Mouse (Mus musculus): ENCODE data around the gene Slc25a18. TPM values are rescaled to one million over a fixed set of nuclear protein-coding genes. Genes with fewer than 3 reads are reported as not detected.

Gene Slc25a18
- polyA plus RNA-seq, 1 experiment from 2014 or later, result 0.56 TPM

DNA sequence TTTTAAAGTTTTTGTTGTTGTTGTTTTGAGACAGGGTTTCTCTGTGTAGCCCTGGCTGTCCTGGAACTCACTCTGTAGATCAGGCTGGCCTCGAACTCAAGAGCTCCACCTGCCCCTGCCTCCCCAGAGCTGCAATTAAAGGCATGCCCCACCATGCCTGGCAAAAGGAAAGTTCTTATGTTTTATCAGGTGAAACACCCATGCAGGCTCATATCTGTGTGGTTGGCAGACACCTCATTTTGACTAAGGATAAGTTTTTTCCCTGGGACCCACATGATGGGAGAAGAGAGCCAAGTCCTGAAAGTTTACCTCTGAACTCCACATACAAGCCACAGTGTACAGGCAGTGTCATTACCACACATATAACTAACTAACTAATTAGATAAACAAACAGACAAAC, 56.7 kb downstream of the Slc25a18 start:
- H3K4me1 ChIP-seq, result no peaks in the 10 kb centered on the region
- no peak overlapping the region for H3K4me3 ChIP-seq
- H3K27ac ChIP-seq, result no peak overlapping the region
- WGBS, result 43% methylated on average over 1 of the region's 1 CpGs
- ATAC-seq (ENCODE audit: insufficient number of reproducible peaks, low FRiP score, low TSS enrichment, low read depth), result no peak
- no peaks in the 10 kb centered on the region for H3K27me3 ChIP-seq
- no peak overlapping the region for H3K4me2 ChIP-seq
- no peaks in the 10 kb centered on the region for H3K36me3 ChIP-seq
- no peaks in the 10 kb centered on the region for H3K9me3 ChIP-seq
- no peak overlapping the region for H3K9ac ChIP-seq

DNA sequence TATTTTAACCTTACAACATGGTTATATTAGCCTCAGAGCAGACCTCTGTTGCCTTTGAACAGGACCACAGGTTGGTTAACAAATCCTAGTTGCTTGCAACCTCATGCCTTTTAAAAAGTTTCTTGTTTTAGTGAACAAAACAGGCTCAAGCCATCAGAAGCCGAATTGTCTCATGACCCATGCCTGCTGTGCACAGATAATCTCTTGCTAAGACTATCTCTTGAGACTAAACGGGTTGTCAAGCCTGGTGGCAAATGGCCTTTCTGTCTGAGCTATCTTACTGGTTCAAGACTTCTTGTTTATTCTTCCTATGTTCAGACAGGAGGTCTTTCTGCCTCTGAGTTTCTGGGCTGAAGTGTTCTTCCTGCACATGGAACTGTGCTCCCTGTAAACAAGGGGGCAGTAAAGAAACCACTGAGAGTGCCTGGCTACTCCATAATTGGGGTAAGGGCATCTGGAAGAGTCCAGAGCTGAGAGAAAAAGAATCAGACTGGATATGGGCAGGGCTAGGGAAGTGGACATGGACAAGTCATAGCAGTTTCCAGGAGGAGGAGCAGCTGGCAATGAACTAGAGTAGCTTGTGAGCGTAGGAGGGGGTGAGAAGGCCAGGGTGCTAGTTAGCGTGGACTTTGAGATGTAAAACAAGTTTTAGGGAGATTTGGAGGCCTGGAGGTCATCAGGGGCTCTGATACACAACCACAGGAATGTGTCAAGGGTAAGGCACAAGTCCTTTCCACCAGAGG, 57.7 kb downstream of the Slc25a18 start:
- WGBS, result 65% methylated on average over 4 of the region's 4 CpGs
- Histone ChIP-seq H3K27ac (no peak overlapping the region), H3K27me3 (no peaks in the 10 kb centered on the region)

DNA sequence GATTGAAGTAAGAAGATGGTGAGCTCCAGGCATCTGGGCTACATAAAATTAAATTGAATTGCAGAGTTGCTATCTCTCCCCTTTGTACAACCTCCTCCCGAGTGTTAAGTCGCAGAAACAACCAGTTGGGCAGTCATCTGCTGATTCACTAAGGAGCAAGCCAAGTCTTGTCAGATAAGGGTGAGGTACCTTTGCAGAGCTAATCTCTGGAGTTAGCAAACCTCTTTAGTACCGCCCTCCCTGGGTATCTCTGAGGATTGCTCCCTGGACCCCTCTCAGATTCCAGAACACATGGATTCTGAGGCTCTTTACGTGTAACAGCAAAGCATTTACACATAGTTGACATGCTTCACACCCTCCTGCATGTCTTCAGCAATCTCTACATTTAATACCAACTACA, 58.7 kb downstream of the Slc25a18 start:
- Histone ChIP-seq H3K9ac (no peak overlapping the region), H3K4me2 (no peak overlapping the region), H3K27me3 (no peaks in the 10 kb centered on the region), H3K4me1 (peaks cover 7% of the 10 kb centered on the region; the same call in 1 of the 2 replicates), H3K4me3 (no peak overlapping the region), H3K36me3 (no peaks in the 10 kb centered on the region), H3K27ac (no peak overlapping the region), H3K9me3 (no peaks in the 10 kb centered on the region)
- ATAC-seq (ENCODE audit: insufficient number of reproducible peaks, low FRiP score, low TSS enrichment, low read depth), result no peak
- WGBS, result 65% methylated on average over 4 of the region's 4 CpGs

More for the DNA sequence above, 57.7 kb downstream of the Slc25a18 start:
- 0 out of 2 replicates have a peak, but pooled peaks cover 3% of the 10 kb centered on the region for H3K4me1 ChIP-seq
- no peak overlapping the region for H3K4me3 ChIP-seq
- no peak overlapping the region for H3K9ac ChIP-seq
- H3K4me2 ChIP-seq, result no peak overlapping the region
- no peaks in the 10 kb centered on the region for H3K36me3 ChIP-seq
- no peaks in the 10 kb centered on the region for H3K9me3 ChIP-seq
- ATAC-seq (ENCODE audit: insufficient number of reproducible peaks, low FRiP score, low TSS enrichment, low read depth), result no peak

DNA sequence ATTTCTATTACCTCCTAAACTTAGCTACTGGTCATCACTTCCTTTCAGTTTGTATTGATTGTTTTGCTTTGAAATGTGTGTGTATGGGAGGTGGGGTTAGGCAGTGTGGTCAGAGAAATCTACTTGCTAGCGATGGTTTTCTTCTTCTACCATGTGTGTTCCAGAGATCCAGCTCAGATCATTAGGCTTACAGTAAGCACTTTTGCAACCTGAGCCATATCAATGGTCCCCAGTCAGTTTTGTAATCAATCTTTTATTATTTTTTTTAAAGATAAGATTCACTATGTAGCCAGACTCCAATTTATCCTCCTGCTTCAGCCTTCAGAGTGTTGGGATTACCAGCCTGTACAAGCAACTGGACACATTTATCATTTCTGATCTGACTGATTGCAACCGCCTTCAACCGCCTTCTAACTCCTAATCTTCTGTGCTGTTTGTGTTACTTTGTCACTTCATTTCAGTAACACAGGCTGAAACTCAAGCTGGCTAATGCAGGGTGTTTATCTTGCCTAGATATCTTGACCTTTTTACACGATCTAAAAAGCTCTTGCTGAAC, 61.5 kb downstream of the Slc25a18 start:
- no peaks in the 10 kb centered on the region for H3K9me3 ChIP-seq
- WGBS, result 78% methylated on average over 4 of the region's 4 CpGs
- H3K4me2 ChIP-seq, result no peak overlapping the region
- H3K4me1 ChIP-seq, result peaks cover 8% of the 10 kb centered on the region; the same call in 1 of the 2 replicates
- H3K4me3 ChIP-seq, result no peak overlapping the region
- H3K36me3 ChIP-seq, result no peaks in the 10 kb centered on the region; the same call in 1 of the 2 replicates
- ATAC-seq (ENCODE audit: insufficient number of reproducible peaks, low FRiP score, low TSS enrichment, low read depth), result no peak
- H3K27me3 ChIP-seq, result no peaks in the 10 kb centered on the region
- H3K27ac ChIP-seq, result no peak overlapping the region
- H3K9ac ChIP-seq, result no peak overlapping the region

DNA sequence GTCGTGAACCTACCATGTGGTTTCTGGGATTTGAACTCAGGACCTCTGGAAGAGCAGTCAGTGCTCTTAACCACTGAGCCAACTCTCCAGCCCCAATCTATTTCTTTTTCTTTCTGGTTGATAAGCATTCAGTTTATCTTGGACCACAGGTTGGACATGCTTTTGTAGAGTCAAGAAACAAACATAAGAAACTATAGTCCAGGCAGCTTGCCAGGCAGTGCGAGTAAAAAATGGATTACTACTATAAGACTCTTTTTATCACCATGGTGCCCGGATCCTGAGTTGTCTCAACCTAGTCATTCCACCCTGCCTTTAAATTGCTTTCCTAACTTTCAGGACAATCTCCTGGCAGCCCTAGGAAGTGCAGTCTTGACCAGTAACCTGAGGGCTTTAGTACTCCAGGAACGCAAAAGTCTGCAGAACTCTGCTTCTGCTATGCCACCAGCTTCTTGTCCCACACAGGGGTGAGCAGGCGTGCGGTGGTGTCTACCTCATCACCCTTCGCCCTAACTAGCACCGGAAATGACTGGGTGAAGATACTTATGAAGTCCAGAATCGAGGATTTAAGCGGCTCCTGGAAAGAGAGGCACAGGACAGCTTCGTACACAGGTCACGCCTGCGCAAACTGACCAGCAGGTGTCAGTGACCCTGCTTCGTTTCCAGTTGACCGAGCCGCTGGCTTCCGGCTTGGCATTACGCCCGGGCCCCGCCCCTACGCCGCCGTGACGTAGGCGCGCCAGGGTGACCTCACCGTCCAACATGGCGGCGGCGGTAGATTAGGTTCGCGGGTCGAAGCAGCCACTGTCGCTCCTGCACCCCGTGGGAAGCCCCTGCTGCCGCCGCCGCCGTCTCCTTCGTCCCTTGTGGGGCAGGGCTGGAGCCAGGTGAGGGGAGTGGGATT, 62.3 kb downstream of the Slc25a18 start, which contains the start of gene Bcl2l13:
Gene Bcl2l13 (plus strand): TSS at position 739 of the 901 bp plus-strand sequence.
- peak within 1 kb of the TSS; percentile 64 for H3K4me2 ChIP-seq
- 4% methylated on average over 33 of the region's 40 CpGs for WGBS
- no peaks in the 10 kb centered on the region; the same call in 1 of the 2 replicates for H3K36me3 ChIP-seq
- peak within 1 kb of the TSS; percentile 92 for H3K4me3 ChIP-seq
- no peaks in the 10 kb centered on the region for H3K27me3 ChIP-seq
- ATAC-seq (ENCODE audit: insufficient number of reproducible peaks, low FRiP score, low TSS enrichment, low read depth), result peak; percentile 89
- no peaks in the 10 kb centered on the region for H3K9me3 ChIP-seq
- H3K9ac ChIP-seq, result peak within 1 kb of the TSS; percentile 90
- peaks cover 8% of the 10 kb centered on the region; the same call in 1 of the 2 replicates for H3K4me1 ChIP-seq
- H3K27ac ChIP-seq, result peak within 1 kb of the TSS; percentile 96

DNA sequence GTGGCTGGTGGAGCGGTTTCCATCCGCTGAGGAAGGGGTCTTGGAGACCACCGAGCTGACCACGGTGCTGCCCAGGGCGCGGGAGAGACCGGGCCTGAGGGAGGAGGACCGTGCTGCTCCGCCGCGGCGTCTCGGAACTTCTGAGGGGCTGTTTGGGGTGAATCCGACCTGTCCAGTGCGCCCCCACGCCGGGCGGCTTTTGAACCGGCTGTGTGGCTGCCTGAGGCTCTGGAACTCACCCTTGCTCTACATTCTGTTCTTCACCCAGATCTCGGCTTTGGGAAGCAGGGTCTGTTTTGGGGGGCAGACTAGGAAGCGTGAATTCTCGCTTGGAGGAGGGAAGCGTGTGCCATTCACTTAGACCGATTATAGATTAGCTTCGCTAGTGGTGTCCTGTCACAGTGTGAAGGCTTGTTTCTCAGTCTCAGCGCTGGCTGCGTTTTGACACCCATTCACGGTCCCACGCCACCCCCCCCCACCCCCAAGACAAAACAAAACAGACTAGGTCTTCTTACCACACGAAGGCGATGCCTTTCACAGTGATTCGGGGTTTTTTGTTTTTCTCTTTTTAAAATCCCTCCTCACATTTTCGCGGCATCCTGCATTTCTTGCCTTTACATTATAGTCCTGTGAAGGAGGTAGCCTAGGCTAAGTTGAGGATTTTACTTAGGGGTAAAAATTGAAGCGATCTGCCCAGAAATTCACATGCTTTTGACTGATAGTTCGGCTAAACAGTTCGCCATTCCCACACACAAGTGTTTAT, 63.2 kb downstream of the Slc25a18 start:
- peak overlapping the region; percentile 90 for H3K9ac ChIP-seq
- peak overlapping the region; percentile 96 for H3K27ac ChIP-seq
- 5% methylated on average over 37 of the region's 37 CpGs for WGBS
- no peaks in the 10 kb centered on the region for H3K9me3 ChIP-seq
- peaks cover 8% of the 10 kb centered on the region; the same call in 1 of the 2 replicates for H3K4me1 ChIP-seq
- H3K27me3 ChIP-seq, result no peaks in the 10 kb centered on the region
- H3K36me3 ChIP-seq, result no peaks in the 10 kb centered on the region; the same call in 1 of the 2 replicates
- ATAC-seq (ENCODE audit: insufficient number of reproducible peaks, low FRiP score, low TSS enrichment, low read depth), result peak; percentile 64
- peak overlapping the region; percentile 64 for H3K4me2 ChIP-seq
- H3K4me3 ChIP-seq, result peak overlapping the region; percentile 92

DNA sequence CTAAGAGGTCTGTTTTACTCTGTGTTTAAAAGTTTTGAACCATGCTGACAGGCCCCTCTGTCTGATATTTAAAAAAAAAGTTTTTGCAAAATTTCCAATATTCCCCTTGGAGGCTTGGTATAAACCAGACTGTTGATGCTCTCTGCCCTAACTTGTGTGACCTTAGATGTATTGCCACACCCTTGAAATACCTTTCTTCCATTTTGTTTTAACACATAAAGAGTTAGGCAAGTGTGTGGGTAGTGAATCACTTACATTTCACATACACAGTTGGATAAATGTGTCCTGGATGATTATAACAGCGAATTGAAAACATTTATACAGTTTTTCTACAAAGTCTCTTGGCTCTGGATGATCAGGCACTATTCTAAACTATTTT, 63.8 kb downstream of the Slc25a18 start:
- H3K4me2 ChIP-seq, result peak overlapping the region; percentile 64
- WGBS, result 69% methylated on average over 1 of the region's 1 CpGs
- no peak for ATAC-seq (ENCODE audit: insufficient number of reproducible peaks, low FRiP score, low TSS enrichment, low read depth)
- H3K9ac ChIP-seq, result 0 out of 2 replicates have a peak overlapping the region, but pooled peaks have one; percentile 90
- no peaks in the 10 kb centered on the region; the same call in 1 of the 2 replicates for H3K36me3 ChIP-seq
- peak overlapping the region; percentile 92 for H3K4me3 ChIP-seq
- H3K4me1 ChIP-seq, result peaks cover 8% of the 10 kb centered on the region; the same call in 1 of the 2 replicates
- H3K27me3 ChIP-seq, result no peaks in the 10 kb centered on the region
- H3K27ac ChIP-seq, result 0 out of 2 replicates have a peak overlapping the region, but pooled peaks have one; percentile 96
- no peaks in the 10 kb centered on the region for H3K9me3 ChIP-seq

DNA sequence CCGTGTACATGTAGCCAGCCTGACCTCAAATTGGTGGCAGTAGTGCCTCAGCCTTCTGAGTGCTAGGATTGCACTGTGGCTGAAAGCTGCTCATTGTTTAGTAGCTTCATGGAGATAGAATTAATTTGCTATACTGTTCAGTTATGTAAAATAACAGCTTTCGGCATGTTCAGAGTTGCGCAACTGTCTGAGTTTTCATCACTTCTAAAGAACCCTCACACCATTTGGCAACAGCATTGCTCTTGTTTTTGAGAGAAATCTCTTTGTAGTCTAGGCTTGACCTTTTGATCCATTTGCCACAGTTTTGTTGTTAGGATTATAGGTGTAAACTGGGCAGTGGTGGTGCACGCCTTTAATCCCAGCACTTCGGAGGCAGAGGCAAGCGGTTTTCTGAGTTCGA, 66.9 kb downstream of the Slc25a18 start:
- Histone ChIP-seq H3K27ac (no peak overlapping the region), H3K4me3 (no peak overlapping the region), H3K4me2 (no peak overlapping the region), H3K4me1 (peaks cover 8% of the 10 kb centered on the region; the same call in 1 of the 2 replicates), H3K27me3 (no peaks in the 10 kb centered on the region), H3K9ac (no peak overlapping the region), H3K9me3 (no peaks in the 10 kb centered on the region), H3K36me3 (no peaks in the 10 kb centered on the region; the same call in 1 of the 2 replicates)
- WGBS, result 91% methylated on average over 7 of the region's 7 CpGs
- no peak for ATAC-seq (ENCODE audit: insufficient number of reproducible peaks, low FRiP score, low TSS enrichment, low read depth)

DNA sequence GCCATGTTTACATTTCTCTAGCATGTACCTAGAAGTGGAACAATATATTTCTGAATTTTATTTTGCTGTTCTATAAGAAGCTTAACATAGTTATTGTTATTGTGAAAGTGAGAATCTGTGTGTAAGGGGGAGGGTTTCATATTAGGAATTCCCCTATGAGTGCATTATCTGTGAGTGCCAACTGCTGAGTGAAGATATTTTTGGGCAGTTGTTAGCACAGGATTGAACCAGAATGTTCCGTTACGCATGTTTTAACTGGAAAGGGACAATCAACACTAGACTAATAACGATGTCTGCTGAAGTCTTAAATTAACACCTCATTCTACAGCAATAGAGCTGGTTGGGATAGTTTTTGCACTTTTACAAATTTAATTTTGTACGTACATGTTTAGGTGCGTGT, 68.4 kb downstream of the Slc25a18 start:
- WGBS, result 82% methylated on average over 5 of the region's 5 CpGs
- peaks cover 5% of the 10 kb centered on the region; the same call in 1 of the 2 replicates for H3K4me1 ChIP-seq

More for the DNA sequence above, 68.4 kb downstream of the Slc25a18 start:
- Histone ChIP-seq H3K27me3 (no peaks in the 10 kb centered on the region), H3K4me2 (no peak overlapping the region), H3K36me3 (no peaks in the 10 kb centered on the region; the same call in 1 of the 2 replicates), H3K9me3 (no peaks in the 10 kb centered on the region), H3K9ac (no peak overlapping the region), H3K27ac (no peak overlapping the region), H3K4me3 (no peak overlapping the region)
- ATAC-seq (ENCODE audit: insufficient number of reproducible peaks, low FRiP score, low TSS enrichment, low read depth), result no peak

All from limb, embryonic 15.5 days (tissue).